Mouse (Mus musculus): ENCODE results near the gene Inpp4b. TPM values are rescaled to one million over a fixed set of nuclear protein-coding genes. Genes with fewer than 3 reads are reported as not detected.
A peak's percentile ranks its signal among the peaks of the same experiment; 100 is the strongest.

The Inpp4b gene
- polyA plus RNA-seq, 3 experiments from 2014 or later: 249 to 663 (median 549) TPM

DNA sequence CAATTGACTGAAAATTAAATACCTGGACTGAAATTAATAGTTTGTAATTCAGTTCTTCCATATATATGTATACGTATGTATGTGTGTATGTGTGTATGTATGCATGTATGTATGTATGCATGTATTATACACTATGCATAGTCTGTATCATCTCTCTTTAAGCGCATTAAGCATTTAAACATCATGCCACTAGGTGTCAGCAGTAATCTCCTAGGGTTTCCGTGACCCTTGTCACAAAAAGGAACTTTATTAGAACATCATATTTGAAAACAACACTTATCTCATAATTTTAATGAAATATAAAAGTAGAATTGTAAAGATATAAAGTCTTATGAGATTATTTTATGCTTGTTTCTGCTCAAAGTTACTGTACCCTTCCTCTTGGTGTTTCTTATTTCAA, 136.3 kb downstream of the Inpp4b start:
- ATAC-seq: peak; percentile 65

DNA sequence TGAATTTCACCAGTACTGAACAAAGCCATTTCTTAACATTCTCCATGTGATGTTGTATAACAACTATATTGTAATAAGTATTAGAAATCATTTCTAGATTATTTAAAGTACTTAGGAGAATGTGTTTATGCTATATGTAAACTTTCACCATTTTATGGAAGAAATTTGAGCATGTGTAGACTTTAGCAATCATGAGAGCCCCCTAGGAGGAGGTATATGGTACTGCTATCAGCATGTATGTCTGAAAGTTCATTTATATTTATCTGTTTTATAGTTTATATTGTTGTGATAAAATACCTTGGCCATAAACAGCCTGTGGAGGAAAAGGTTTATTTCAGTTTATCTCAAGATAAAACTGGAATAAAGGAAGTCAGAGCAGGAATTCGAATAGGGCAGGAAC, 141.5 kb downstream of the Inpp4b start:
- no peak for ATAC-seq

DNA sequence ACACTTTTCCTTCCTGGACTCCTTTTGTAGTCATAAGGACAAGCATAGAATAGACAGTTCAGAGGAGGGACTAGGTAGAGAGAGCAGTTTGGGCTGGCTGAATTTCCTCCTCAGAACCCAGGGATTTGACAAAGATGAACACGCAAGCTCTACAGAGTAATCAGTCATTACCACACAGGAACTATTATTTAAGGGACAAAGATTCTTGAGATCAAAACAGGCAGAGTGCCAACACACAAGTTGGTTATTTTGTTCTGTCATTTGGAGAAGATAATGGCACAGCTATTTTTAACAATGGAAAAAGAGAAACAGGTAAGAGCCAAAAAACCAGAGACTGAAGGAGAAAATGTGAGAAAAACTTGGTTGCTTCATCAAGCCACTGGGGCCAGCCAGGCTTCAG, 143.3 kb downstream of the Inpp4b start:
- ATAC-seq: peak; percentile 36

DNA sequence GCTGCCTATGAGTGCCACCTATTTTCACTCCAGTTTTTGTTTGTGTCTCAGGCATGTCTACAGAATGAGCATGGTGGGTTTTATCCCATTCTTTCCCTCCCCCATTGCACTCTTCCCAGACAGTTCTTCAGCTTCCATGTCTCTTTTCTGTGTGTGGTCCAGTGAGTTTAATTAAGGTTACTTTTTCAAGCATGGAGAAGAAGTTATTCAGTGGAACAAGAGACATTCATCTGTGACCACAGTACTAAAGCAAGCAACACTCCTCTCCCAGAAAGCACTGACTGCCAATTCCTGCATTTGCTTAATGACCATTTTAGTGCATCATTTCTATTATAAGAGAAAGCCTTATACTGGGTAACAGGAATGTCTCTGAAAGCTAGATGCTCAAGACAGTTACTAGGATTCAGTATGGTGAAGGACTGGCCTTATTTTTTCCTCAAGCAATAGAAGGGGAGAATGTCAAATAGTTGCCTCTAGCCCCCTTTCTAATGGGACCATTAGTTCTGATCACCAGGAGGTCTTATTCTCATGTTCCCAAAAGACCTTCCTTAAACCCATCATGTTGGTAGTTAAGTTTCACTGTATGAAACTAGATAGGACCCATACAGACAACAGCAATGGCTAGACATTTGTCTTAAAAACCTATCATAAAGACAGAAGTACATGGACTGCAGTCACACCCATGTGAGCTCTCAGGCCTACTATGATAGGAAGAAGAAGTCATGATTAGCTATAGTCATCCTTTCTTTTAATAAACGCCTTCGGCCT, 147.7 kb downstream of the Inpp4b start:
- no peak for ATAC-seq

DNA sequence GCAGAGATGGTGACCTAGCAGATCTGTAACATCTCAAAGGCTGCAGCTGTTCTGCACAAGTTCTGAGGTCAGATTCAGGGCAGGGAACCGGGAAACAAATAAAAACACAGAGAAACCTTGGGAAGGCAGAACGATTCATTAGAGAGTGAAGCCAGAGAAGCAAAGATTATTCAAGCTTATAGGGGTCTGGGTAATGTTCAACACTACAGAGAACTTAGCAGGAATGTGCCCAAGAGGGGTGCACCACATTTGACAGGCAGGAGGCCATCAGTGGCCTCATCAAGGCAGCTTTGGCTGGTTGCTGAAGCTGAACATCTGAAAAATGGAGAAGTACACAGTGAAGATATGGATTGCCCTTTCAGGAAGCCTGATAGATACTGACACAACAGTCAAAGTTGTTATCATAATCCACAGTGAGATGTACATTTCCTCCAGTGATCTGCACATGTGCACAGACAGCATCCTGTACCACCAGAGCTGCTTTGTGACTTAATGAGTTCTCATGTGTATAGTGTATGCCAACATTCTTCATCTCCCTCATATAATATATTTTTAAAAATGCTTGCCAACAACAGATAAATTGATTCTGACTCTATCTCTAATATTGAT, 148.8 kb downstream of the Inpp4b start:
- ATAC-seq: peak; percentile 64

- peak; percentile 55 for ATAC-seq
Observed at GRCm38 (mm10) chr8:81491706-81492204, 149.4 kb downstream of the Inpp4b start.

- no peak for ATAC-seq
Observed at GRCm38 (mm10) chr8:81494823-81495222, 152.5 kb downstream of the Inpp4b start.

GRCm38 (mm10) chr8:81497646-81498045, 155.3 kb downstream of the Inpp4b start:
- ATAC-seq: peak; percentile 79

GRCm38 (mm10) chr8:81502216-81502615, 159.9 kb downstream of the Inpp4b start:
- ATAC-seq: no peak

- peak; percentile 41 for ATAC-seq
Observed at GRCm38 (mm10) chr8:81502982-81503381, 160.6 kb downstream of the Inpp4b start.

DNA sequence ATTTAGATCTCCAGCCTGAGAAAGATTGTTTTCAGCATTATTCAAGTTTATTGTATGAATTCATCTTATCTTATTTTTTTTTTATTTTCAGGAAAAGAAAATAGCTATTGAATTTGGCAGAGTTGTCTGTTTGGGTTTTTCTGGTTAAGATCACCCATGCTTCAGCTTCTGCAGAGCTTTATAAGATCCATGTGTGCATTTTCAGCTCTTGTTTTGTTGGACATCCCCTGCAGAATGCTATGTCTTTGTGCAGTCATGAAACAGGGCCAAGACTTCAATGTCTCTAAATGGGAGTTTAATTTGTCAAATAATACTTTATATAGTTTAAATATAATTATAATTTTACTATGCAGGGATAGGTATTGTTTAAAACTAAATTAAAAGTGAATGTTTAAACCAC, 170.5 kb downstream of the Inpp4b start:
- ATAC-seq: no peak

DNA sequence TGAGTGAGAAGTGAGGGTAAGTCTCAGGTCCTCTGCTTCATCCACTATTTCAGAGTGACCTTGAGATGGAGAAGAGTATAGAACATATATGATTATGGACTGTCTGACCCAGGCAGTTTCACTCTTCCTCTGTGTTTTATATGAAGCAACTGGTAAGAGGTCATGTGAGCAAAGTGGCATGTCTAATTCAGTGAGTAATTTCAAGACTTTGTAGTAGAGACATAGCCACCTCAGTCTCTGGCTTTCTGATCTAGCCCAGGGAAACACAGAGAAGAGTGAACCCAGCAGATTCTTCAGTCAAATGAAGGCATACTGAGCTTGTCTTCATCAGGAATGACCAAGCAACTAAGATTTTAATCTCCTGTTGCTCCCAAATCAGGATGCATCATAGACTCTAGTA, 172.1 kb downstream of the Inpp4b start:
- ATAC-seq: peak; percentile 58

GRCm38 (mm10) chr8:81522085-81522484, 179.7 kb downstream of the Inpp4b start:
- ATAC-seq: no peak

DNA sequence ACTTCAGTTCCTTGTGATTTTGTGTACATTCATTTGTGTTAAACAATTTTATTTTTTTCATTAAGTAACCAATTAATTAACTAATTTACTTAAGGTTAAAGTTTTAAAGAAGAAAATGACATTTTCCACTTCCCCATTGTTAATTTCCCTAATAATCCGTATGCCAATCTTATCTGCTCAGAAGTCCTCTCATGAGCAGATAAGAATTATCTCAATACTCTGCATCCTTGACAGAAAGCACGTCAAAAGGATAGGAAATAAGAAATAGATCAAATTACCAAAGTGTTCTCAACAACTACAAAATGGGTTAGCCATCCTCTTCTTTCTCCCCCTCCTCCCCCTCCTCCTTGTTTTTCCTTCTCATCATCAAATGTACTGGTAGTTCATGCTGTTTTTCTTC, 182.2 kb downstream of the Inpp4b start:
- no peak for ATAC-seq

GRCm38 (mm10) chr8:81527661-81528060, 185.3 kb downstream of the Inpp4b start:
- ATAC-seq: peak; percentile 69

DNA sequence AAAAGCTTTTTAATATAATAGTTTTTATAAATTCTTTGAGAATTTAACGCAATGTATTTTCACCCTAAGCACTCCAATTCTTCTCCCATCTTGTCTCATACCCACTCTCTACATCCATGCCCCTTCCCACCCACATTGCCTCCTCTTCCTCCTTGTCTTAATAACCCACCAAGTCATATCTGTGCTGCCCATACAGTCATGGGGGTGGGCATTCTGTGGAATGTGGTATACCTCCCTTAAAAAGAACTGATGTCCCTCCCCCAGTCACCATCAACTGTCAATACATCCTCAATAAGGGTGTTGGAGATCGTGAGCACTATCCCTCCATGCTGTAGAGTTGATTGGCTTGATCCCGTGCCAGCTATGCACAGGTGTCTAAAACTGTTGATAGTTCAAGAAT, 196.0 kb downstream of the Inpp4b start:
- ATAC-seq: no peak

DNA sequence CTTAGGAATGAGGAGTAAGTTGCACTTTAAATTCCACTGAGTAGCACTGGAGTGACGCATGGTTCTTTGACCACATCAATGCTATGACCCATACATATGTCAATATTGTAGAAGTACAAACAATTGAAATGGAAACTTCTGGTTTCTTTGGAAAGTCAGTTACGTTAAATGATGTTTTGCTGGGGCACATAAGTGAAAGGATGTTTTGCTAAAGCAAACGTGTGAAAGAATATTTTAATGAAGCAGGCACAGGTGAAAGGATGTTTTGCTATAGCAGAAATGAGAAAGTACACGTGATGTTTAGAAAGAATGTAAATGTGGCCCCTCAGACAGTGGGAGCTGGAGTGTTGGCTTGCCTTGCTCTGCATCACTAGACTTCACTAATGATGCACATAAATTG, 216.2 kb downstream of the Inpp4b start:
- ATAC-seq: peak; percentile 83

- ATAC-seq: no peak
Observed at GRCm38 (mm10) chr8:81562405-81562804, 220.0 kb downstream of the Inpp4b start.

DNA sequence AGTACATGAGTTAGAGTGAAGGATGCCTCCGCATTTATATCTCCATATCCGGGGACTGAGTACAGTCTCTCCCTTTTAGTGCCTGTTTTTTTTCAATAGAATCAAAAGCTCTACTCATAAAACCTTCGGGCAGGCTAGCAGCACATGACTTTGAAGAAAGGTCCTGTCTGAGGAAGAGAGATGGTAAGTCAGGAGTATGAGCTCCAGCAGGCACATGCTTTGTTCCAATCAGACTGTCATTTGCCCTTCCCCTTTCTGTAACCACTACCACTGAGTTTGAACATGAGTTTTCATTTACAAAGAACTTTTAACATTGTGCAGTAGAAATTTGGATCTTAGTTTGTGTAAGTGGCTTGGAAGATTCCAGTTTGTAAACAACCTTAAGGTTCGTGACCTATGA, 223.1 kb downstream of the Inpp4b start:
- no peak for ATAC-seq

DNA sequence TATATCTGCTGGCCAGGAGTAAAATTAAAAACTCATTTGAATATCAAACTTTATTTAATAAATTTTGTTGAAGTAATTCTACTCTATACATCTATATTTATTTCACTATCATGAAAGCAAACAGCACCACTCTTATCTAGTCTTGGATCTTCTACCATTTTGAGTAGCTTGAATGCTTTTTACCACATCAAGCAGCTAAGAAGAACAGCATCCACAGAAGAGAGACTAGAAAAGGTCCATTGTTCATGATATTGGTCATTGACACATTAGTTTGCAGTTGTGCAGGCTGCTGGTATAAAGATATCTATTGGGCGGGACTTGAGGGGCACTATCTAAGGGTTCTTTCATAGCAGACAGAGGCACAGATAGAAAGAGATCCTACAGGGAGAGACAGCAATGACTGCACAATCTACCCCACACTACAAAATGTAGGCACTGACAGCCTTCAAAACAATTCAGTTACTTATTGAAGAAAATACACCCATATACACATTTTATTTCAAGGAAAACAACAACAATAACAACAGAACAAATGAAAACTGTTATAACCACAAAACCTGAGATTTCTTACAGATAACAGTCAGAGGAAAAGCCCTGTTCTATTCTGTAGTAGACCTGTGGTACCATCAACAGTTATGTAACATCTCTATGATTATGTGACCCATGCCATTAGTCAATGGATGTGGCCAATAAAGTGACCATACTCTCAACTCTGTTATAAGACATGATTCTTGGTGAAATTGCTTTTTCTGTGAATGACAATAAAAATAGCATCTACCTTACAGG, 230.2 kb downstream of the Inpp4b start:
- peak; percentile 74 for ATAC-seq

DNA sequence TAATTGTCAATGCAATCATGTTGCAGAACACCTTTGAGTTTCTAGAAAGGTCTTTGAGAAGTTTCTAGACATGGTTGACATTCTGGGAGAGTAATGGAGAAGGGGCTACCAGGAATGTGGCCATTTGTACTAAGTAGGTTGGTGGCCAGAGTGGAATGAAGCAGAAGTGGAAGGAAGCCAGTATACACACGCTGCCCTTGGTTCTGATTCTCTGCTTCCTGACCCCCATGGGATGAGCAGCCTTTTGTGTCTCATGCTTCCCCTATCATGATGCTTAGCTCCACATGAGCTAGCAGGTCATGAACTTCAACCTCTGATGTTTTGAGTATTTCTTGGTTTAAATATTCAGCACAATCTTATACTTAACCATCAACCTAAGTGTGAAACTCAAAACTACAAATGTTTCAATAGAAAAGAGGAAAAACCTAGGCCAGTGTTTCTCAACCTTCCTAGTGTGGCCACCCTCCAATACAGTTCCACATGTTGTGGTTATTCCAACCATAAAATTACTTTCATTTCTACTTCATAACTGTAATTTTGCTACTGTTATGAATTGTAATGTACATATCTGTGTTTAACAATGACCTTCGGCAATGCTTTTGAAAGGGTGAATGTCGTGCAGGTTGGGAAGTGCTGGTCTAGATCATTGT, 233.0 kb downstream of the Inpp4b start:
- no peak for ATAC-seq

DNA sequence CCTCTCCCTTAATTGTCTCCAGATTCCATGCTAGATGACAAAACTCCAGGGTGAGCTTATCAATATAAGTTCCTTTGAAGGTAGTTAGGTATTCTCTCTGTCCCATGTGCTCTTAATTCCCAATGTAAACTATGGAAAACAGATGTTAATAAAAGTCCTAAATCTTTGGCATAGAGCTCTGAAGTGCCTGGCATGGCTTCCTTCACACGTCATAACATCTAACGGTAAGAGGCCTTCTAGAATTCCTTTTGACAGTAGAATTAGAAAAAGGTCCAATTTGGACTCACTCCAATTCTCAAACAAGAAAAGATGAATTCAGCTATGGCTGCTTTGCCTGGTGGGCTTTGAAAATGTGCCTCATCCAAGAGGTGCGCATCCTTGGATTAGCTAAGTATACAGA, 236.6 kb downstream of the Inpp4b start:
- ATAC-seq: no peak

All from inflammation-experienced regulatory T-cells, adult 6 months (primary cell).